Mouse (Mus musculus) liver, embryonic 14.5 days (tissue): ENCODE measurements at regions not wholly inside any gene's neighbourhood (a gene's known extent, or its start where the extent isn't known, plus 50 kb on each side); places are given as distances from the start of the nearest gene placed in this dataset.

Experiments
- ATAC-seq: fragments of 200-750 bp; cut with Nextera tagmentation; 2 replicates; pipeline ENCODE4 v1.8.0; 2017; ENCODE audit warnings: moderate number of reproducible peaks, mild to moderate bottlenecking, moderate library complexity; ENCODE audit not compliant: insufficient read depth
- DNase-seq, 3 experiments: peaks; one replicate each; pipeline ENCODE4 v3.0.0-alpha.2; 2012 to 2013; ENCODE audit warnings: low read depth in 3 of 3, low spot score in 3 of 3
- H3K27ac ChIP-seq: fragments of 300-500 bp; sonication (generic); 2 replicates; pipeline ENCODE4 v1.5.1; 2014; ENCODE audit warnings: moderate library complexity, mild to moderate bottlenecking, control low read depth, inconsistent platforms
- H3K27me3 ChIP-seq: fragments of 300-500 bp; sonication (generic); 2 replicates; pipeline ENCODE4 v1.6.1; 2014; ENCODE audit warnings: mild to moderate bottlenecking, low read length, moderate library complexity; ENCODE audit not compliant: control insufficient read depth, insufficient read depth
- H3K36me3 ChIP-seq: fragments of 300-500 bp; sonication (generic); replicated peaks from 2 replicates; pipeline ENCODE4 v1.6.1; 2014; ENCODE audit warnings: low read depth; ENCODE audit not compliant: control insufficient read depth, insufficient read depth
- H3K4me1 ChIP-seq, 2 experiments: fragments of 200-500 bp in 1 of 2; fragments of 300-500 bp in 1 of 2; sonication (generic) in 1 of 2; replicated peaks; 2 replicates each; pipeline ENCODE4 v1.6.1; 2012 to 2014; ENCODE audit warnings: antibody characterized with exemption in 1 of 2, inconsistent platforms in 1 of 2, low read length in 1 of 2; ENCODE audit not compliant: control insufficient read depth in 2 of 2, insufficient read depth in 2 of 2
- H3K4me2 ChIP-seq: fragments of 300-500 bp; sonication (generic); 2 replicates; pipeline ENCODE4 v1.6.1; 2014; ENCODE audit warnings: low read depth, mild to moderate bottlenecking, control low read depth, moderate library complexity
- H3K4me3 ChIP-seq, 2 experiments: fragments of 200-500 bp in 1 of 2; fragments of 300-500 bp in 1 of 2; sonication (generic) in 1 of 2; 2 replicates each; pipeline ENCODE4 v1.5.1; 2012 to 2014; ENCODE audit warnings: low read depth in 2 of 2, low read length in 2 of 2, mild to moderate bottlenecking in 2 of 2, control low read depth in 1 of 2, inconsistent platforms in 1 of 2, moderate library complexity in 1 of 2; ENCODE audit not compliant: insufficient read depth in 1 of 2
- H3K9ac ChIP-seq: fragments of 300-500 bp; sonication (generic); replicated peaks from 2 replicates; pipeline ENCODE4 v1.6.1; 2014; ENCODE audit warnings: mild to moderate bottlenecking, control low read depth, moderate library complexity
- H3K9me3 ChIP-seq: fragments of 300-500 bp; sonication (generic); 2 replicates; pipeline ENCODE4 v1.6.1; 2016; ENCODE audit warnings: low read length, mixed read lengths; ENCODE audit not compliant: control insufficient read depth
- CTCF ChIP-seq: IDR thresholded peaks from 2 replicates; pipeline ENCODE4 v1.5.1; 2016; ENCODE audit warnings: antibody characterized with exemption, low read depth, control low read depth
- EP300 ChIP-seq: IDR thresholded peaks from 2 replicates; pipeline ENCODE4 v1.6.1; 2016; ENCODE audit warnings: antibody characterized with exemption, low read depth
- WGBS: fragments of 180-500 bp; shearing (Covaris S2); extraction: QIAGEN DNeasy Blood & Tissue Kit; methylation state at CpG from one replicate; pipeline ENCODE4 v1.1.7; 2014; ENCODE audit not compliant: insufficient replicate concordance; 5-methylcytosine and 5-hydroxymethylcytosine counted together

DNA sequence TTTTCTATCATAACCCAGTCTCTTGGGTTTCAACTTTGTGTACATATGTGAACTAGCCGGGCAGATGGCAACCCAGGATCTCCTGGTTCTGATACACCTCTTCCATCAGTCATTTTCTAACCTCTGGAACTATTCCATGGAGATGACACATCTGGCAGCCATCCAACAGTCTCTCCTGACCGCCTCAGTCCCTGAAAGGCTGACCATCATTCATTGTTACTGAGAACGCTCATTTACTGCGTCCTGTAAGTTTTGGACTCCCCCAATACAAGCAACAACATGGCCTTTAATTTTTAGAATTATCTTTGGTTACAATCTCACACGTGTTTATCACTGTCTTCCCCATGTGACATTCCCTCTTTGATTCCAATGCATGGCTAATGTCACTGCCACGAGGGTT lies 166.8 kb downstream of the Hhipl2 start:
- WGBS, result 52% methylated on average over 6 of the region's 6 CpGs
- Histone ChIP-seq H3K36me3 (no peaks in the 10 kb centered on the region), H3K4me3 (no peak overlapping the region), H3K4me1 (no peaks in the 10 kb centered on the region), H3K9me3 (no peaks in the 10 kb centered on the region), H3K9ac (no peak overlapping the region), H3K27ac (no peak overlapping the region), H3K4me2 (no peak overlapping the region), H3K27me3 (no peaks in the 10 kb centered on the region)
- no peak for TF ChIP-seq CTCF
- TF ChIP-seq EP300, result no peak
- ATAC-seq (no peak), DNase-seq (no peak)

DNA sequence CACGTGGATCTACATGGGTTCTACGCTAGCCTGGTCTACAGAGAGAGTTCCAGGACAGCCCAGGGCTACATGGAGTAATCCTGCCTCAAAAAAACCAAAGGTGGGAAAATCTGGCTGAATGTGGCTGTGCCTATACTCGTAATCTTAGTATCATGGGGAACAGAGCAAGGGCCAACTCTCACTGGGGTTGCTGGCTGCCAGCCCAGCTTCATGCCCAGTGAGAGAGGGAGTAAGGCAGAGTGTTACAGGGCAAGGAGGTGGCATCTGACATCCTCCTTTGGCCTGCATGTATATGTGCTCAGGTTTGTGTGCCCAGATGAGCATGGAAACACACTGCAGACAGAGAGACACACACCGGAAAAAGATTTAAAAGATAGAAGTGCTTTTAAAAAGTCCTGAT lies 168.4 kb downstream of the Hhipl2 start:
- no peak overlapping the region for H3K4me2 ChIP-seq
- no peak overlapping the region for H3K27ac ChIP-seq
- H3K4me3 ChIP-seq, result no peak overlapping the region
- no peaks in the 10 kb centered on the region for H3K36me3 ChIP-seq
- H3K9ac ChIP-seq, result no peak overlapping the region
- ATAC-seq, result no peak
- TF ChIP-seq CTCF (no peak), EP300 (no peak)
- 49% methylated on average over 4 of the region's 4 CpGs for WGBS
- no peaks in the 10 kb centered on the region for H3K27me3 ChIP-seq
- DNase-seq, result no peak
- H3K4me1 ChIP-seq, result no peaks in the 10 kb centered on the region
- no peaks in the 10 kb centered on the region for H3K9me3 ChIP-seq

DNA sequence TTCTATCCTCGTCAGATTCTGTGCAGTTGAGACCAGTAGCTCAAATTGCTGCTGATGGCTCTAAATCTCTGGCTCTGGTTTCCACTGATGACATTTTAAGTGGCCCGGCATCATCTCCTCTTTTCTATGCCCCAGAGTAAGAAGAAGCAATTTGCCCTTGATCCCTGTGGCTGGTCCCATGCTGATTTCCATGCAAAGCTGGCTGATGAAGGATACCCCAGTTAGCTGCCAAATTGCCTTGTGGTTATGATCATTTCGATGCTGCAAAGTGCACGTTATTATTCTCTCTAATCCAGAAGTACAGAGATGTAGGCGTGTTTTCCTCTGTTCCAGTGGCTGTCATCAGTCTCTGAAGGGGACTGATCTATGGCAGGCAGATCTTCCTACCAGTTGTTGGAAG lies 177.3 kb downstream of the Hhipl2 start:
- no peak overlapping the region for H3K4me3 ChIP-seq
- DNase-seq (no peak), ATAC-seq (no peak)
- no peaks in the 10 kb centered on the region for H3K27me3 ChIP-seq
- no peaks in the 10 kb centered on the region for H3K9me3 ChIP-seq
- H3K36me3 ChIP-seq, result no peaks in the 10 kb centered on the region
- WGBS, result 61% methylated on average over 5 of the region's 5 CpGs
- no peak overlapping the region for H3K27ac ChIP-seq
- H3K4me1 ChIP-seq, result no peaks in the 10 kb centered on the region
- H3K4me2 ChIP-seq, result no peak overlapping the region
- no peak for TF ChIP-seq EP300
- TF ChIP-seq CTCF, result no peak
- H3K9ac ChIP-seq, result no peak overlapping the region

DNA sequence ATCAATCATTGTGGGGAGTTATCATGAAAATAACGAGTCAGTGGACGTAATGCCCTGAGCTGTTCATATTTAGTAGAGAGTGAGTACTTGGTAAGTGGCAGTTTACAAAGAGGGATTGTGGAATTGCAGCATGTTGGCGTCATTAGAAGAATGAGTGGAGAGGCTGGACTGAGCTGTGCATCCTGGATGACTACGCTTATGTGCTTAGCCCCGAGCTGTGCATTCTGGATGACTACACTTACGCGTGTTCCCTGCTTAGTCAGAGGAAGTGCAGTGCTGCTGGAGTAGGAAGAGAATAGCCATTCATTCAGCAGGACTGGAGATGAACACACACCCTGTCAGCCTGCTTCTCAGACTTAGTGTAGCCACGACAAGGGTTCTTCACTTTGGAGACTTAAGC lies 182.5 kb downstream of the Hhipl2 start:
- ATAC-seq (no peak), DNase-seq (no peak)
- H3K4me1 ChIP-seq, result no peaks in the 10 kb centered on the region
- TF ChIP-seq EP300 (no peak), CTCF (no peak)
- no peak overlapping the region for H3K4me2 ChIP-seq
- no peaks in the 10 kb centered on the region for H3K9me3 ChIP-seq
- 55% methylated on average over 8 of the region's 8 CpGs for WGBS
- H3K27ac ChIP-seq, result no peak overlapping the region
- H3K4me3 ChIP-seq, result no peak overlapping the region
- no peak overlapping the region for H3K9ac ChIP-seq
- no peaks in the 10 kb centered on the region for H3K36me3 ChIP-seq
- H3K27me3 ChIP-seq, result no peaks in the 10 kb centered on the region

DNA sequence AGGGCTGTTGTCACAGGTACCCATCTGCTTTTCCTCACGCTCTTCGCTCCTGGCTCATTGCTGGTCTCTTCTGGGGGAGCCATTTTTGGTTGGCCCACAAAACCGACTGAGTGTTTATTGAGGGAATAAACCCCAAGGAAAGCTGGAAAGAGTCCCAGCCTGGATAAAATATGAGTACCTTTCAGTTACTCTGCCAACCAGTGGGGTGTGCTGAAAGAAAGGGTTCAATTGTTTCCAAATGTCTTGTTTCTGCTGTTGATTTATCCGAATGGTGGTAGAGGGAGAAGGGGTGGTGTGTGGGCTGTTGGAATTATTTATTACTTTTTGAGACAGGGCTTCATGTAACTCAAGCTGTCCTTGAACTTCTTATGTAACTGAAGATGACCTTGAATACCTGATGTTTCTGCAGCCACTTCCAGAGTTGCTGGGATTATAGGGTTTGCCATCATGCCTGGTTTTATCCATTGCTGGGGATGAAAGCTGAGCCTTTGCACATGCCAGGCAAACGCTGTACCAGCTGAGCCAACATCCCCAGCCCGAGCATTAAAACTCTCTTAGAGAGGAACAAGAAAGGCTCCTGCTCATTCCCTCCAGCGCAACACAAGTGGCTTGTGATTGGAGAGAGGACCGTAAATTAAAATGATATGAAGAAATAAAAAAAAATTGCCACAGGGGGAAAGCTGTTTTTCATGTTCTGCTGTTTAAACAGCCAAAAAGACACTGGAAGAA lies 194.1 kb downstream of the Hhipl2 start:
- TF ChIP-seq CTCF, result no peak
- TF ChIP-seq EP300, result no peak
- Histone ChIP-seq H3K27ac (no peak overlapping the region), H3K36me3 (no peaks in the 10 kb centered on the region), H3K4me1 (no peaks in the 10 kb centered on the region), H3K4me3 (no peak overlapping the region), H3K9ac (no peak overlapping the region), H3K27me3 (no peaks in the 10 kb centered on the region), H3K4me2 (no peak overlapping the region), H3K9me3 (no peaks in the 10 kb centered on the region)
- DNase-seq (no peak), ATAC-seq (no peak)
- 65% methylated on average over 8 of the region's 8 CpGs for WGBS
